Mouse (Mus musculus): ENCODE measurements around the gene Npw. TPM values are rescaled to one million over a fixed set of nuclear protein-coding genes. Genes with fewer than 3 reads are reported as not detected.

Gene Npw
- polyA plus RNA-seq, 1 experiment from 2014 or later = 0.35 TPM

GRCm38 (mm10) chr17:24648731-24649377, 9.4 kb downstream of the Npw start:
- no peaks in the 10 kb centered on the region for H3K36me3 ChIP-seq
- peak overlapping the region; percentile 72 for H3K4me3 ChIP-seq
- H3K4me1 ChIP-seq = peaks cover 35% of the 10 kb centered on the region
- H3K27me3 ChIP-seq = no peaks in the 10 kb centered on the region
- 70% methylated on average over 10 of the region's 10 CpGs for WGBS
- peak overlapping the region; percentile 91; the same call in 1 of the 2 replicates for H3K9ac ChIP-seq
- no peaks in the 10 kb centered on the region for H3K9me3 ChIP-seq
- no peak for ATAC-seq (ENCODE audit: insufficient number of reproducible peaks, insufficient read depth, low FRiP score, low TSS enrichment)
- no peak overlapping the region for H3K27ac ChIP-seq
- peak overlapping the region; percentile 97 for H3K4me2 ChIP-seq (replicated peaks)

GRCm38 (mm10) chr17:24647493-24647892, 10.8 kb downstream of the Npw start:
- WGBS = 81% methylated on average over 11 of the region's 11 CpGs
- no peaks in the 10 kb centered on the region for H3K27me3 ChIP-seq
- no peak overlapping the region for H3K27ac ChIP-seq
- no peak for ATAC-seq (ENCODE audit: insufficient number of reproducible peaks, insufficient read depth, low FRiP score, low TSS enrichment)
- no peaks in the 10 kb centered on the region for H3K9me3 ChIP-seq
- H3K9ac ChIP-seq = 0 out of 2 replicates have a peak overlapping the region, but pooled peaks have one; percentile 7
- peaks cover 39% of the 10 kb centered on the region for H3K4me1 ChIP-seq
- H3K36me3 ChIP-seq = no peaks in the 10 kb centered on the region
- H3K4me3 ChIP-seq = no peak overlapping the region
- H3K4me2 ChIP-seq (replicated peaks) = no peak overlapping the region

GRCm38 (mm10) chr17:24646381-24646780, 11.9 kb downstream of the Npw start:
- Histone ChIP-seq H3K27ac (no peak overlapping the region), H3K4me2 (replicated peaks) (no peak overlapping the region), H3K9me3 (no peaks in the 10 kb centered on the region), H3K27me3 (no peaks in the 10 kb centered on the region), H3K9ac (no peak overlapping the region), H3K4me1 (peaks cover 39% of the 10 kb centered on the region), H3K36me3 (peaks cover 7% of the 10 kb centered on the region; the same call in 1 of the 2 replicates), H3K4me3 (no peak overlapping the region)
- ATAC-seq (ENCODE audit: insufficient number of reproducible peaks, insufficient read depth, low FRiP score, low TSS enrichment) = no peak
- WGBS = 80% methylated on average over 4 of the region's 4 CpGs

GRCm38 (mm10) chr17:24645916-24646315, 12.3 kb downstream of the Npw start:
- WGBS = 75% methylated on average over 3 of the region's 3 CpGs
- Histone ChIP-seq H3K9ac (no peak overlapping the region), H3K4me1 (peaks cover 39% of the 10 kb centered on the region), H3K9me3 (no peaks in the 10 kb centered on the region), H3K4me3 (no peak overlapping the region), H3K27ac (no peak overlapping the region), H3K4me2 (replicated peaks) (no peak overlapping the region), H3K36me3 (peaks cover 9% of the 10 kb centered on the region; the same call in 1 of the 2 replicates), H3K27me3 (no peaks in the 10 kb centered on the region)
- ATAC-seq (ENCODE audit: insufficient number of reproducible peaks, insufficient read depth, low FRiP score, low TSS enrichment) = no peak

- H3K4me3 ChIP-seq = no peak overlapping the region
- no peak for ATAC-seq (ENCODE audit: insufficient number of reproducible peaks, insufficient read depth, low FRiP score, low TSS enrichment)
- WGBS = 74% methylated on average over 9 of the region's 9 CpGs
- peaks cover 41% of the 10 kb centered on the region for H3K4me1 ChIP-seq
- peaks cover 15% of the 10 kb centered on the region; the same call in 1 of the 2 replicates for H3K36me3 ChIP-seq
- no peak overlapping the region; the same call in 1 of the 2 replicates for H3K4me2 ChIP-seq (replicated peaks)
- no peaks in the 10 kb centered on the region for H3K27me3 ChIP-seq
- peak overlapping the region; percentile 84 for H3K27ac ChIP-seq
- H3K9me3 ChIP-seq = no peaks in the 10 kb centered on the region
- peak overlapping the region; percentile 42 for H3K9ac ChIP-seq
Measured at GRCm38 (mm10) chr17:24644875-24645721, 13.2 kb downstream of the Npw start.

- Histone ChIP-seq H3K4me1 (peaks cover 46% of the 10 kb centered on the region), H3K4me2 (replicated peaks) (no peak overlapping the region; the same call in 1 of the 2 replicates), H3K27me3 (no peaks in the 10 kb centered on the region), H3K27ac (peak overlapping the region; percentile 84), H3K9me3 (no peaks in the 10 kb centered on the region), H3K4me3 (no peak overlapping the region), H3K36me3 (peaks cover 15% of the 10 kb centered on the region; the same call in 1 of the 2 replicates), H3K9ac (peak overlapping the region; percentile 42)
- WGBS = 25% methylated on average over 7 of the region's 7 CpGs
- no peak for ATAC-seq (ENCODE audit: insufficient number of reproducible peaks, insufficient read depth, low FRiP score, low TSS enrichment)
Measured at GRCm38 (mm10) chr17:24644030-24644715, 14.1 kb downstream of the Npw start.

GRCm38 (mm10) chr17:24642791-24643343, 15.4 kb downstream of the Npw start:
- no peak for ATAC-seq (ENCODE audit: insufficient number of reproducible peaks, insufficient read depth, low FRiP score, low TSS enrichment)
- Histone ChIP-seq H3K36me3 (peaks cover 15% of the 10 kb centered on the region; the same call in 1 of the 2 replicates), H3K27me3 (no peaks in the 10 kb centered on the region), H3K9ac (no peak overlapping the region), H3K9me3 (no peaks in the 10 kb centered on the region), H3K27ac (no peak overlapping the region), H3K4me3 (no peak overlapping the region), H3K4me1 (peaks cover 50% of the 10 kb centered on the region), H3K4me2 (replicated peaks) (no peak overlapping the region)
- WGBS = 44% methylated on average over 6 of the region's 6 CpGs

GRCm38 (mm10) chr17:24641944-24642343, 16.3 kb downstream of the Npw start:
- no peak for ATAC-seq (ENCODE audit: insufficient number of reproducible peaks, insufficient read depth, low FRiP score, low TSS enrichment)
- H3K27me3 ChIP-seq = no peaks in the 10 kb centered on the region
- H3K4me1 ChIP-seq = peaks cover 43% of the 10 kb centered on the region
- WGBS = 92% methylated on average over 14 of the region's 14 CpGs
- H3K9ac ChIP-seq = no peak overlapping the region
- no peak overlapping the region for H3K27ac ChIP-seq
- peaks cover 15% of the 10 kb centered on the region; the same call in 1 of the 2 replicates for H3K36me3 ChIP-seq
- no peak overlapping the region for H3K4me2 ChIP-seq (replicated peaks)
- no peak overlapping the region for H3K4me3 ChIP-seq
- H3K9me3 ChIP-seq = no peaks in the 10 kb centered on the region

- Histone ChIP-seq H3K4me1 (peaks cover 43% of the 10 kb centered on the region), H3K27me3 (no peaks in the 10 kb centered on the region), H3K36me3 (peaks cover 15% of the 10 kb centered on the region; the same call in 1 of the 2 replicates), H3K4me3 (no peak overlapping the region), H3K4me2 (replicated peaks) (no peak overlapping the region), H3K27ac (peak overlapping the region; percentile 98), H3K9ac (no peak overlapping the region), H3K9me3 (no peaks in the 10 kb centered on the region)
- 97% methylated on average over 15 of the region's 15 CpGs for WGBS
- ATAC-seq (ENCODE audit: insufficient number of reproducible peaks, insufficient read depth, low FRiP score, low TSS enrichment) = no peak
Measured at GRCm38 (mm10) chr17:24640581-24640980, 17.7 kb downstream of the Npw start.

GRCm38 (mm10) chr17:24640119-24640518, 18.1 kb downstream of the Npw start:
- ATAC-seq (ENCODE audit: insufficient number of reproducible peaks, insufficient read depth, low FRiP score, low TSS enrichment) = no peak
- peak overlapping the region; percentile 98 for H3K27ac ChIP-seq
- H3K4me3 ChIP-seq = no peak overlapping the region
- WGBS = 83% methylated on average over 7 of the region's 7 CpGs
- H3K4me1 ChIP-seq = peaks cover 41% of the 10 kb centered on the region
- peak overlapping the region; percentile 23; the same call in 1 of the 2 replicates for H3K4me2 ChIP-seq (replicated peaks)
- H3K9me3 ChIP-seq = no peaks in the 10 kb centered on the region
- H3K36me3 ChIP-seq = peaks cover 20% of the 10 kb centered on the region; the same call in 1 of the 2 replicates
- no peaks in the 10 kb centered on the region for H3K27me3 ChIP-seq
- peak overlapping the region; percentile 21; the same call in 1 of the 2 replicates for H3K9ac ChIP-seq

- H3K4me2 ChIP-seq (replicated peaks) = peak overlapping the region; percentile 23
- WGBS = 21% methylated on average over 5 of the region's 5 CpGs
- ATAC-seq (ENCODE audit: insufficient number of reproducible peaks, insufficient read depth, low FRiP score, low TSS enrichment) = peak; percentile 47
- peak overlapping the region; percentile 21; the same call in 1 of the 2 replicates for H3K9ac ChIP-seq
- peak overlapping the region; percentile 98 for H3K27ac ChIP-seq
- H3K4me1 ChIP-seq = peaks cover 36% of the 10 kb centered on the region
- H3K9me3 ChIP-seq = no peaks in the 10 kb centered on the region
- H3K4me3 ChIP-seq = no peak overlapping the region
- H3K27me3 ChIP-seq = no peaks in the 10 kb centered on the region
- peaks cover 21% of the 10 kb centered on the region; the same call in 1 of the 2 replicates for H3K36me3 ChIP-seq
Measured at GRCm38 (mm10) chr17:24639571-24639988, 18.7 kb downstream of the Npw start.
